Mouse (Mus musculus): Measurements from ENCODE around the gene Dazap1.

- TF ChIP-seq POLR2A (IDR thresholded peaks at IDR 0.05; ENCODE audit: low read depth, low read length) (no peak), CTCF (IDR thresholded peaks at IDR 0.05; ENCODE audit: extremely low read depth, insufficient read depth, insufficient read length, insufficient replicate concordance) (no peak)
Observed at GRCm38 (mm10) chr10:80304862-80305261, 43.6 kb downstream of the Dazap1 start.

Data from spleen, adult 2 months (tissue).